Mouse (Mus musculus) layer of hippocampus, adult 9-11 months (tissue): Measurements from ENCODE around the gene Nck1.

Source experiments
- DNase-seq: peaks from one replicate; pipeline ENCODE4 v3.0.0; 2022

Nck1 gene

DNA sequence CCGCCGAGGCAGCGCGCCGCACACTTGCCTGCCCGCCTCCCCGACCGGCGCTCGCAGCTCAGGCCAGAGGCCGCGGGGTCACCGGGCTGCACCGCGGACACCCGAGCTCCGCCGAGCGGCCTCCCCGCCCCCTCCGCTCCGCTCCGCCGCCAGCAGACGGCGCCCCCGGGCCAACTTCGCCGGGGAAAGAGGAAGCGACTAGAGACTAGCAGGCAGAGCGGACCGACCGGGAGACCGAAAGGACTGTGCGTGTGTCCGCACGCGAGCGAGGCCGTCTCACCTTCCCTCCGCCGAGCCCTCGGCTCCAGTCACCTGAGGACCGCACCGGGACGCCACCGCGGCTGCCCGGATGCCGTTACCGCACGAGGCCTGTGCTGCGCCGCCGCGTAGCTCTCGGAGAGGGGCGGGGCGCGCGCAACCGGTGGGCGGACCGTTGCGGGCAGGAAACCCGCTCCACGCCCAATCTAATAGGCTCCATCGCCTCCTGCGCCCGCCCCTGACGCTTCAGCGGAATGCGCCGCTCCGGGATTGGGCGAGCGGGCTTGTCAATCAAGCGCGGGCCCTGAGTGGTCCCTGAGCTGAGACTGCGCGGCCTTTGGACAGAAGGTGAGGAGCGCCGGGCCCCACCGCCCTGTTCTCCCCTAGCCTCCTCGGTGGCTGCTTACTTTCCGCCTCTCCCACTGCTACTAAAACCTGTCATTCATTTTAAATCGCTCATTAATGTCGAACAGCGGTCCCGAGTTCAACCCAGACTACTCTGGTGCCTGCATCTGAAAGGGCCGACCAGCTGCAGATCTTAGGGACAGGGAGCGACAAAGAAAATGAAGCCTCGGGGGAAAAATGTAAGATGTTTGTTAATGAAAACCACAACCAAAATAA, at the start of gene Nck1:
Gene Nck1 (minus strand): TSS at position 420 of the 879 bp plus-strand sequence.
- DNase-seq: peak; percentile 99

DNA sequence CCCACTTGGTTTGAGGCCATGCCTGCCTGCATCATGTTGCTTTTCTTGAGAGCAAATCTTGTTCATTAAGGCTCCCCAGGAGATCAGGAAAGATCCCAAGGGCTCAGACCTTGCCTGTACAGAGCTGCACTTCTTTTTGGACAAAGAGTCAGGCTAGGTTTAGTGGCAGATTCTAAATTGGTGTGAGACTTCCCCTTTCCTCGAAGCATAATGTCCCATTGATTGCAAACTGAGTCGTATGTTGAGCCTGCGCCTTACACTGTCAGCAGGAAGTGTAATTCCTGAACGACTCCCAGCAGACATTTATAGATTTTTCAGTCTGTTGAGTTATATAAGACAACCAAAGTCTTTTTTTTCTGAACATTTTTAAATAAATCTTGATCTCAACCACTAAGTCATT, 44.5 kb upstream of the Nck1 start:
- DNase-seq: no peak

DNA sequence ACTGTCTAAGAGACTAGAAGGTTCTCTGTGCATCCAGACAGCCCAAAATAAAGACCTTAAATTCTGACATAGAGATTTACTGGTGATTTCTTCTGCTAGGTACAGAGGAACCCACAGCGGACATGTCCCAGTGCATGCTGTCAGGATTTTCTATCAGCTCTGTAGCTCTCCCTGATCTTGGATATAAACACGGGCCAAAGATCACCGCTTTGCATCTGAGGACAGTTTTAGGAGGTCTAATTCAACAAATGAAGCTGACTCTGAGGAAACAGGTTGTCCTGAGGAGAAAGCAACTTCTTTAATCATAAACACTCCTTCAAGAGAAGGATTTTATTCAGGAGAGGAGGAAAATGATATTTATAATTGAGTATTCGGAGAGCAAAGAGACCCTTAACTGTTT, 38.1 kb upstream of the Nck1 start:
- no peak for DNase-seq

DNA sequence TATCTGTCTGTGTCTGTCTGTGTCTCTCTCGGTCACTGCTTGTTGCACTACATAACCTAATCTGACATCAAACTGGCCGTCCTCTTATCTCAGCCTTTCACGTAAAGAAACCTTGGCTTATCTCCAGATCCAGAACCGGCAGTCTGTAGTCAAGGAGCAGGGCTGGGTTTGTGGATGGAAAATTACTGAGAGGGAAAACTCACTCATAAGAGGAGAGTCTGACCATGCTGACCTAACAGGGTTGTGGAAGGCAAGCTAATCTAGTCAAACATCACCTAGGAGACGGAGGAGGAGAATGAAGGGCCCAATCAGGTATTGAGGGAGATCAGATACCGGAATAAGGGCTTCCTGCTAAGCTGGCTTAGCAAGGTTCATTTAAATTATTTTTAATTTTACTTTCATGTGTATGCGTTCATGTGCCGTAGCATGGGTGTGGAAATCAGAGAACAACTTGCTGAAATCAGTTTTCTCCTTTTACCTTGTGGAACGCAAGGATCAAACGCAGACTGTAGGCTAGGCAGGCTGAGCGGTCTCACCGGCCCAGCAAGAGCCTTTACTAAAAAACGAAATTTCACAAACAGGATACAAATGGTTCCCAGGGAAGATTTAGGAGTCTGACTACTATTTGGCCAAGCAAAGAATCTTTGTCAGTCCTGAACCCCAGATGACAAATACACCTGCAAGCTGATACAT, 37.1 kb upstream of the Nck1 start:
- no peak for DNase-seq

DNA sequence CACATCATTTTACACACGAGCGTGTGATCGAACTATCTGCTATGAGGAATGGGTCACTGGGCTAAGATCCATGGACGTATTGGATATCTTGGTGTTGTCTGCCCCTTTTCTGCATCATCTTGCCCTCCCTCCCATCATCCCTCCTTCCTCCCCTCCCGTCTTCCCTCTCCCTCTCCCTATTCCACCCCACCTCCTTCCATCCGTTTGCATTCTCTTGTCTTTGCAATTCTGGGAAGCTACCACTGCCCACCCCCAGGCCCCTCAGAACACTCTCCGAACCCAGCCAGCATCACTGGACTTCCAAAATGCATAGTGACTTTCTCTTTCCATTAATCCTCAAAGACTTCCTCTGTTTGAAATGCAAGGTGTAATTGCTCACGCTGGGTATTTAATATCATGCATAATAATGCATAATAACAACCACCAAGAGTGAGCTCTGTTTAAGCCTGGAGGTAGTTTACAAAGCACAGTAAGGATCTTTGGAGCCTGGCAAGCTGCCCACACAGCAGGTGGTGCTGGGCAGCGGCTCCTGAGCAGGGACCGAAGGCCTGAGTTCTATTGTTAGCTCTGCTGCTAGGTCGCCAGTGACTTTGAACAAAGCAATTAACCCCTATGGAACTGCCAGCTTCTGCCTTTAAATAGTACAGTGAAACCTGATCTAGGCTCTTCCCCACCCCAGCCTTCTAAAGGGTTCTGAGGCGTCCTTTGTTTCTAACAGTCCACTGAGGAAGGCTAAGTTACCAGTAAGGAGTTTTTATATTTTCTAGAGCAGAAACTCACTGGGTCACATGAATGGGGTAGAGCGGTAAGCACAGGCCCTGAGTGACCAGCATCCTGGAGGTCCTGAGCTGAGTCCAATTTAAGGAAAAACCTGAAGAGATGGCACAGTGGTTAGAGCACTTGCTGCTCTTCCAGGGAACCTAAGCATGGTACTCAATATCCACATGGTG, 35.9 kb upstream of the Nck1 start:
- DNase-seq: no peak

DNA sequence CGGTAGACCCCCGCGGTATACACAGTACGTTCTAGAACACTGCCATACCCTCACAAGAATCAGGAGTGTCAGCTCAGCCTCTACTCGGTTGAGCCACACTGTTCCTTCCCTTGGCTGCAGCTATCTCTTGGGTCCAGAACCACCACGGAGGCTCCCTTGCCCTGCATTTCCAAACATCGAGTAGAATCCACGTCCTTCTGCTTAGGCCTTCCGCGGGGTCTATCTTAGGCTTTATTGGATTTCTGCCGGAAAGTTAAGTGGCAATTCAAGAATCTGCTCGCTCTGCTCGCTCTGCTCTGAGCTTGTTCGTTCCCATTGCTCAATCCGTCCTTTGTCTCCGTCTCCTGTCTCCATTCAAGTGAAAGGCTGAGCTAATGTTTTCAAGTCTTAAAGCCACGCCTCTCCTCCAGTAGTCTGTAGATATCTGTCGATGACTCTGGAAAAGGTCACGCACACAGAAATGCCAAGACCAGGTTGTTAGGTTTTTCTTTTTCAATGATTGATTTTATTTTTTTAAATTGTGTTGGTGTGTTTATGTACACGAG, 34.3 kb upstream of the Nck1 start:
- DNase-seq: no peak

DNA sequence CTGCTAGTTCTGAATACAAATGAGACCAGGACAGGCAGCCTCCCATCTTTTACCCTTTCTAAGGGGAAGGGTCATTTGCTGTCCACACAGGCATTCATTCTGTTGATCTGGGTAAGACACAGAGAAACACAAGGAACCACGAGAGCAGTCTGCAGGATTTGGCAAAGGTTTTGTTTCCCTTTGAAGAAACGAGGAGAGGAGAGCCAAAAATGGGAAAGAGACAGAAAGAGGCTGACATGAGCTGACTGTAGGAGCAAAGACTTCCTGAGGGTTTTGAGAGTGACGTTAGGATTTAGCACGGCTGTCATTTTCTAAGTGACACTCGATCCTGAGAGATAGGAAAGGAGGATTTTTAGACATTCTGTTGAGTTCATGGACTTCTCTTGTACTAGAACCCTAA, 28.0 kb upstream of the Nck1 start:
- DNase-seq: no peak

DNA sequence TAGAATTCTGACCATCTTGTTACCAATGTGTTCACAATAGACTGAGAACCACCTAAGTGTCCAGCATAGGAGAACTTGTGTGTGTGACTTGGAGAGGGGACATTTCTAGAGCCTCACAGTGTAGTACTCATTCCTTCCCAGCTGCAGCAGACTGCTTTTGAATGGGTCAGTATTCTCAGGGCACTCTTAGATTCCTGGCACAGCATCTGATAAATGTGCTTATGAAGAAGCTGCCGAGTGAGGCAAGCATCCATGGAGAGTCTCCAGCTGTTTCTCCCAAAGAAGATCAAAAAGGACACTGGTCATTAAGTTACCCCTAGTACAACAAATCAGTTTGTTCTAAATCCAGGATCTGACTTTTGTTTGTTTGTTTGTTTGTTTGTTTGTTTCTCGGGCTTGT, 27.4 kb upstream of the Nck1 start:
- no peak for DNase-seq

DNA sequence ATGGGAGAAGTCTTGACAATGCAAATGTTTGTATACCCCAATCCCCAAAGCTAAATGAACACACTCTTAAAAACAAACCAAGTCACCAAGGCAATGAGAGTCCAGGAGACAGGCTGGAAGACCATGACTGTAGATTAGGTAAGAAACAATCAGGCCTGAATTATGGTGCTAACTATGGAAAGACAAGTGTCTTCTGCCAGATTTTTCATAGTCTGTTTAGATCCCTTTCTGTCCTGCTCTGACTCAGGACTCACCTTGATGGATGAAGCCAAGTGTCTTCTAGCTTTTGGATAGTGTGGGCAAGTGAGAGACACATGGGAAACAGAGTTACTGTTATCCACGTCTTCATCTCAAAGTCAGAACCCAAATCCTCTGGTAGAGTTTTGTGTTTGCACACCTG, 25.6 kb upstream of the Nck1 start:
- DNase-seq: no peak

DNA sequence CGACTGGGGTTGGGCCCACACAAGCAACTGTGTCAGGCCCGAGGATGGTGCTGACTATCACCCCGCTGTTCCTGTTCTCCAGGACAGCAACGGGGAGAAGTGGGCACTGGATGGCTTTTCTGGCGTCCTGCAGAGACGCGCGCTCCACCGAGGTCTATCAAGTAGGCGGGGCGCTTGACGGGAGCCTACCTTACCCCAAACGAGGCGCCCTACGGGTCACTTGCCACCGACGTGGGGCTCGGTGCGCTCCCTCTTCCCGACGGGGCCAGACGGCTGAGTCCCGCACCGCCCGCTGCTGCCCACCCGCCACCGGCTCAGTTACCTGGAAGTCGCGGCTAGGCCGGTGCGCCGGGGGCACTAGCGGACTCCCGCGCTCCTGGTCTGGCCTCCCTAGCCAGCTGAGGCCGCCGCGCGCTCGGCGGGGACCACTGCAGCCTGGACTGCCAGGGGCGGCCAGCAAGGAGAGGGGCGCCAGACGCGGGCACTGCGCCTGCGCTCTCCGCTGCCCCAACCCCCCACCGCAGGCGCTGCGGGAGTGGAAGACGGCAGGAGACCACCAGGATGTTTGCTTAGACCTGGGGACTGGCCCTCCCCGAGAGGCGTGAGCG, 24.8 kb upstream of the Nck1 start, which contains the start of gene Slc35g2:
Gene Slc35g2 (minus strand): TSS at position 465 of the 608 bp plus-strand sequence.
- peak; percentile 20 for DNase-seq

DNA sequence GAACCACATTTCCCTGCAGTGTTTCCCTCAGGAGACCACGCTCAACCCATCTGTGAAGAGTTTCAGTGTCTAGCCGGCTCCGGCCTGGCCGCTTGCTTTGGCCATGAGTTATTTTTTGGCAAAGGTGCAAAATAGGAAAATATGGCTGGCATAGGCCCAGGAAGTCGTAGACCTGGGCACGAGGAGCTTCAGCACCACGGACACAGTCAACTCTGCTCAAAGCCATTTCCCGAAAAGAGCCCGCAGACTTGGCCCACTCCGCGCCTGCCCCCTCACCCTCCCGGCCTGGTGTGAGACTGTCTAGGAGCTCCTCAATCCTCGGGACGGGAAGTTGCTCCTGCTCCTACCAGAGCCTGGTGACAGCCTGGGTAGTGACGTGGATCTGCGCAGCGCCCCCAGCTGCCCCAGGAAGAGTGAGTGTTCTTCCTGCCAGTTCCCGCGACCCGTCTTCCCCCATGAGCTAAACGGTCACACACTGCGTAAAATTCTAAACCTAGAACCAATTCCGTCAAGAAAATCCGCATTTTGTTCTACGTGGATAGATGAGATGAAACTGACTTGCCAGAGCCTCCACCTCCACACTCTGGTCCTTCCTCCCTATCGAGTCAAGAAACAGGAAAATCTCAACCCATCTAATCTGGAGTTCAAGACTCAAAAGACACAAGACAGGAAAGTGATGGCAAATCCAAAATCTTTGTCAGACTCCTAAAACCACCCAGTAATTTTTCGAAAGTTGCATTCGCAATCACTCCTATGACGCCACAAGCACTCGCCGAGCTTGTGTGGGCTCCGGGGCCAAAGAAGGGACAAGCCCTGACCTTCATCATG, 24.1 kb upstream of the Nck1 start:
- DNase-seq: peak; percentile 39

DNA sequence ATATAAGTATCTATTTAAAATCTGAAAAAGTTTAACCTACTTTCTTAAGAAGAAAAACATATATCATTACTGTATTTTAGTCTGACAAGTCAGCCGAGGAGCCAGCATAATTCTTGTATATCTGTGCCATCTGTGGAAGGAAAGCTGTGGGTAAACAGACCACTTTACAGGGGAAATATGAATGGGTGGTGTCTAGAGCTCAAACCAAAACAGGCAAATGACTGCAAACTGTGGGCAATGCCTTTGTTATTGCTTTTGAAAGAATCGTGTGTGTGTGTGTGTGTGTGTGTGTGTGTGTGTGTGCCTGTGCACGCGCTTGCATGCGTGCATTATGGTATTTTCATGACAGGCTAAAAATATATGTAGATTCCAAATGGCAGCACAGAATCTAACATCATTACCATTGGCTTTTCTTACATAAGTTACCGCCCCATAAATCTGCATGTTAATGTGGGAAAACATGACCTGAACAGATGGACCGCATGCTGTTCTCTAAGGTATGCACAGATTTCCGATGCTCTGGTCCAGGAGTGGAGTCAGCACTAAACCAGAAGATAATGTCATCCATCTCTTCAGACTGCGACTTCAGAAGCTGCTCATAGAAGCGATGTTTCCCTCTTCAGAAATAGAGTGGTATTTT, 14.4 kb upstream of the Nck1 start:
- peak; percentile 40 for DNase-seq

DNA sequence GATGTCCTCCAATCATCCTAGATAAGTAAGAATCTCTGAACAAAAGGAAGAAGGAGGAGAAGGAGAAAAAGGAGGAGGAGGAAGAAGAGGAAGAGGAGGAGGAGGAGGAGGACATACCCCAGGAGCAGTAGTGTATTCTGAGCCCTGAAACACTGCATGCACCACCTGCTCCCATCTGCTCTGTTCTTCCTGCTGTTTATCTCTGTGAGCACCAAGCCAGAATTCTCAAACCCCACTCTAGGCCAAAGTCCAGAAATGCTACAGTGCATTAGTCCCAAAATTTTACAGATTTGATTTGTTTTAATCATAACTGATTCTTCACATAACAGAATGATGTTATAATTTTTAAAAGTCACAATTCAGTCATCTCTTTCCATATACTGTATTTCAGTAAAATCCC, 13.1 kb upstream of the Nck1 start:
- no peak for DNase-seq

DNA sequence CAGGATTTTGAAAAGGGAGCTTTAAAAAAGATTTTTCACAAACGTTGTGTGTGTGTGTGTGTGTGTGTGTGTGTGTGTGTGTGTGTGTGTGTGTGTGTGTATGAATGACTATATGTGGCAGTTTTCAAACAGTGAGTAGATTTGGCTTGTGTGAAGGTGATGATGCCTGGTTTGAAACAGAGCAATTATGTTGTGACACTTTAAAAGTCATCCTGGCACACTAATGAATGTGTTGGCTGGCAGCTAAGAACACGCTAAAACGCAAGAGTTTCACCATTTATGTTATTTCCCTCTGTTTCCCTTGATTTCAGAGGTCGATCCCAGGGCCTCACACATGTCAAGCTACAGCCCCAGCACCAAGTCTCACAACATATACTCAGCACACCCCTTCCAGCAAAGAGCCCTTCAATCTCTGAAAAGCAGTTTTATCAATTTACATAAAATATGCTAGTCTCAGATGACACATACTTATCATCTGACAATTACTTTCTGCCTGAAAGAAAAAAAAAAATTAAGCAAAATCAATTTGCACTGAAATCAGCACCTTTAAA, 12.2 kb upstream of the Nck1 start:
- no peak for DNase-seq

DNA sequence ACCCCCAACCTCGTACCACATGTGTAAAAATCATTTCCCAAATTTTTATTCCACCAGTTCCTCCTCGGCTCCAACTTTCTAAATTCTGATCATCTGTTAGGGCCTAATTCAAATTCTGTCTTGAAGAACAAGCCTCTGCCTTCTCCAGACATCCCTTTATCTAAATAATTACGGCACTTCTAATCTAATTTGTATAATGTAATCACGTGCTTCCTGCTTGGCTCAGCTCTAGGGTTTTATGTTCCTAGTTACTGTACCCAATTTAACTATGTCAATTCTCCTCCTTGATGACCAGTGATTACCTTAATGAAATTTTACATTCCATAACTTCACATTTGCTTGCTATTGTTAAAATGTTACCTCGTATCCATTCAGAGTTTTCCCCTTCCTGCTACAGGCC, 9.8 kb upstream of the Nck1 start:
- no peak for DNase-seq

DNA sequence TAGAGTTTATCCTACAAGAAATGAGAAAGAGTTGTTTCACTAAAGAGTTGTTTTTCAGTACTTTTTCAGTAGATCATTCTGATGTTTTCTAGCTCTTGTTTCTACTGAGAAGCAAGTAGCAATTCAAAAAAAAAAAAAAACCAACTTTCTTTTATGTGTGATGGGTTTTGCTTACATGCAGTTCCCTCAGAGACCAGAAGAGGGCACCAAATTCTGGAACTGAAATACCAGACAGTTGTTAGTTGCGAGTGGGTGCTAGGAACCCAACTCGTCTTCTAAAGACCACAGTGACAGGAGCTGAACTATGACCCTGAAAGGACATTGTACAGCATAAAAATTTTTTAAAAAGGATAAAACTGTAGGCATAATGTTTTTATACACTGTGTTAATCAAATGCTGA, 2.4 kb upstream of the Nck1 start:
- no peak for DNase-seq

DNA sequence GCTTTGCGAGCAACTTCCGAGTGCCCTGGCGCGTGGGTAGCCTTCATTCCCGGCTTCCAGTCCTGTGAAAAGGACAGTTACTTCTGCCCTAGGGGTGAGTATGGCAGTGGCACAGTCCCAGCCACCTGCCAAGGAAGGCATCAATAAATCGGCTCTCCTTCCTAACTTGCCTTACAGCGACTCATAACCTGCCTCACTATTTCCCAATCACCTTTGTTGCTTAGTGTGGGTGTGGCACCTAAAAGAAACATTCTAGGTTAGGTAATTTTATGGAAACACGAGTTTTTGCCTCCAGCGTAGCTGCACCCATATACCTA, 618 bp upstream of the Nck1 start:
- DNase-seq: no peak

DNA sequence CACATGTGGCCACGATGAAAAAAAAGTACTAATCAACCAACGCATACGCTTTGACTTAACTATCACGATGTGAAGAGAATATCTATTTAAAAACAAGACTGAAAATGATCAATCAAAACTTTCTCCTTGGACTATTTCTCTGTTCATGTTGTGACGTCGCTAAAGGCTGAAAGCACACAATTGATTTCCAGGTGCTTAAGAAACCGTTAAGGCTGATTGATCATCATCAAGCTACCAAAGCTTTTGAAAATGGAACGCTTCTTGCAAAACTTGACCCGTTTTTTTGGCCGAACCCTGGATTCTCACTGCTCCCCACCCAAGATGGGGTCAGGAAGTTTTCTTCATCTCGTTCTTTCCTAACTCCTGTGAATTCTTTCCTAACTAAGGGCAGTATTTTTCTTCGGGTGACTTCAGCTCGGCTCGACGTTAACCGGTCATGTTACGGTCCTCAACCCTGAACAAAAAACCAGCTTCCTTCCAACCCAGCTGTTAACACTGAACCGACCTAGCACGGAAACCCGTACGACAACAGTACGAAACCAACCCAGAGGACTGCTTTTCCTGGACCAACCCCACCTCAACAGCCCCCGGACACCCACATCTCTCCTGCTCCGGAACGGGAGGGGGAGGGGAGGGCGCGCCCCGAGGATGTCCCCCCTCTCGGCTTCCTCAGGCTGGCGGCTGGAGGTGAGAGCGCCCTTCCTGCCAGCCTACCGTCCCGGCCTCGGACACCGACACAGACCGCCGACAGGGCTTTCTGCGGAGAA, 803 bp downstream of the Nck1 start:
- DNase-seq: no peak

DNA sequence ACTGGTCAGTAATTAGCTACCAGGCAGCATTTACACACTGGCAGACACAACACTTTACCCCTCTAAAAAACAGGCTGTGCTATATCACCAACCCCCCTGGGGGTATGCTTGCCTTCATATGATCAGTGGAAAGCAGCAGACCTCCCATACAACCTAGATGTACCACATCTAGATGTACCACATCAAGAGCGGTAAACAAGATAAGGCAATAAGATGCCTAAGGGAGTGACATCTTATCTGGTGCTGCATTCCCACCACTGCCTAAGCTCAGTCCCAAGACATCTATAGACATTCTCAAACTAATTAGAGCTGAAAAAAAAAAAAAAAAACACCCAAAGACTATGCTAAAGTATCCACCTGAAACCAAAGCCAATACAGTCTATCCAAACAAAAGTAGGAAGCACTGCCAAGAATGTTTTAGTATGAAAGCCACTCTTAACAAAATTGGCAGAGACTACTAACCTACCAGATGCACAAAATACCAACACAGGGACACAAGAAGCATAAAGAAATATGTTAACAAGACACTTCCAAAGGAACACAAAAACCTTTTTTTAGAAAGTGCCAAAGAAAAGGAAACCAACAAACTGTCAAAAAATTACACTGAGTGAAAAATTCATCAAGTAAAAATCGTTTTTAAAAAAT, 10.2 kb downstream of the Nck1 start:
- no peak for DNase-seq

DNA sequence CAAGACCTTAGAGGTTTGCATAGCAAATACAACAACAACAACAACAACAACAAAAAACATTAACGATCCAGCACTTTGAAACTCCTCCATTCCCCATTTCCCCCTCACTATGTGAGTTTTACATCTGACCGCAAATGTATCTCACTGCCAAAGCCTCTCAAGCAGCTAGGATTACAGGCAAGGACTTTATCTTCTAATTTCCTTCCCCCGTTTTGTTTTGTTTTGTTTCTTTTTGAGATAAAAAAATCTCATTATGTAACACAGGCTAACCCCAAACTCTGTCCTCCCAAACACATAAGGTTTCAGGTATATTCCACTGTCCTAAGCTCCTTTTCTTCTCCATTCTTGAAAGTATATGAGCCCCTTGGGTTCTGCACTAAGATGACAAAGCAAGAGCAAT, 11.2 kb downstream of the Nck1 start:
- DNase-seq: no peak
